Mouse (Mus musculus) midbrain, embryonic 13.5 days (tissue): ENCODE measurements at regions not wholly inside any gene's neighbourhood (a gene's known extent, or its start where the extent isn't known, plus 50 kb on each side); places are given as distances from the start of the nearest gene placed in this dataset.
A peak's percentile ranks its signal among the peaks of the same experiment; 100 is the strongest.

ENCODE experiments used
- ATAC-seq: fragments of 200-750 bp; cut with Nextera tagmentation; 2 replicates; pipeline ENCODE4 v1.8.0; 2017; ENCODE audit warnings: mild to moderate bottlenecking, moderate TSS enrichment, moderate library complexity
- H3K27ac ChIP-seq: fragments of 300-500 bp; sonication (generic); 2 replicates; pipeline ENCODE4 v1.5.1; 2015; ENCODE audit warnings: inconsistent platforms, mild to moderate bottlenecking, moderate library complexity
- H3K27me3 ChIP-seq: fragments of 300-500 bp; sonication (generic); 2 replicates; pipeline ENCODE4 v1.6.1; 2015; ENCODE audit warnings: mild to moderate bottlenecking, inconsistent platforms
- H3K36me3 ChIP-seq: fragments of 300-500 bp; sonication (generic); 2 replicates; pipeline ENCODE4 v1.6.1; 2015; ENCODE audit warnings: mild to moderate bottlenecking, inconsistent platforms
- H3K4me1 ChIP-seq: fragments of 300-500 bp; sonication (generic); replicated peaks from 2 replicates; pipeline ENCODE4 v1.6.1; 2015; ENCODE audit warnings: inconsistent platforms
- H3K4me2 ChIP-seq: fragments of 300-500 bp; sonication (generic); replicated peaks from 2 replicates; pipeline ENCODE4 v1.6.1; 2015; ENCODE audit warnings: moderate library complexity, mild to moderate bottlenecking, inconsistent platforms
- H3K4me3 ChIP-seq: fragments of 300-500 bp; sonication (generic); replicated peaks from 2 replicates; pipeline ENCODE4 v1.5.1; 2015; ENCODE audit warnings: mild to moderate bottlenecking, inconsistent platforms
- H3K9ac ChIP-seq: fragments of 300-500 bp; sonication (generic); replicated peaks from 2 replicates; pipeline ENCODE4 v1.6.1; 2015; ENCODE audit warnings: mild to moderate bottlenecking, inconsistent platforms
- H3K9me3 ChIP-seq: fragments of 300-500 bp; sonication (generic); 2 replicates; pipeline ENCODE4 v1.6.1; 2016; ENCODE audit warnings: mild to moderate bottlenecking, inconsistent platforms
- WGBS: fragments of 180-500 bp; shearing (Covaris S2); methylation state at CpG from one replicate; pipeline ENCODE4 v1.1.7; 2015; 5-methylcytosine and 5-hydroxymethylcytosine counted together

DNA sequence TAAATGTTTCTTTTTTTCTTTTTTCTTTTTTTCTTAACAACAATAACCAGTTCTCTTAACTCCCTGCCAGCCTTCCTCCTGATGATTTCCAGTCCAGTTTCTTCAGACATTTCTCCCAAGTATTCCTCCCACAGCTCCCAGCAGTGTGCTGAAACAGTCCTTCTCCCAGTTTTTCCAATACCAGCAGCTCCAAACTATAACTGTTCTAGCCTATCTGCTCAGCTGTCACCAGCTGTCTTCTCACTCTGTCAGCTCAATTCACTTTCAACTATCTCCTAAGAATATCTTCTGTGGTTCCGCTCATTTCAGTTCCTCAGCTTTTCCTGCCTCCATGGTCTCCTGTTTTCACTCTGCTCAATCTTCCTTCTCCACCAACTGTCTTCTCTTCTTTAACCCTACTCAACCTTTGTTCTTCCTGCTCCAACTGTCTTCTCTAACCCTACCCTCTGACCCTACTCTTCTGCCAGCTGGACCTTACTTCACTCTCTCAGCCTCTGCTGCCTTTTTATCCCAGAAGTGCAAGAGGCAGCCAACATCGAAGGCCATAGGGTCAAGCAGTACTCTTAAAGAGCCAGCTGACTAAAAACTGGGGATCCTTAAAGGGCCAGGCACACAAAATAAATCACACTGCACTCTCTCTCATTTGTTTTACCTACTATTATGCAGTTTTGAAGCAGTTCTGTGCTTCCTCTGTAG, 224.0 kb downstream of the Rsl24d1 start:
- Histone ChIP-seq H3K27ac (no peak overlapping the region), H3K4me1 (no peaks in the 10 kb centered on the region), H3K4me2 (no peak overlapping the region), H3K9me3 (peaks cover 10% of the 10 kb centered on the region; the same call in 1 of the 2 replicates), H3K4me3 (no peak overlapping the region), H3K27me3 (no peaks in the 10 kb centered on the region), H3K36me3 (no peaks in the 10 kb centered on the region), H3K9ac (no peak overlapping the region)
- 71% methylated on average over 2 of the region's 2 CpGs for WGBS
- ATAC-seq: no peak

DNA sequence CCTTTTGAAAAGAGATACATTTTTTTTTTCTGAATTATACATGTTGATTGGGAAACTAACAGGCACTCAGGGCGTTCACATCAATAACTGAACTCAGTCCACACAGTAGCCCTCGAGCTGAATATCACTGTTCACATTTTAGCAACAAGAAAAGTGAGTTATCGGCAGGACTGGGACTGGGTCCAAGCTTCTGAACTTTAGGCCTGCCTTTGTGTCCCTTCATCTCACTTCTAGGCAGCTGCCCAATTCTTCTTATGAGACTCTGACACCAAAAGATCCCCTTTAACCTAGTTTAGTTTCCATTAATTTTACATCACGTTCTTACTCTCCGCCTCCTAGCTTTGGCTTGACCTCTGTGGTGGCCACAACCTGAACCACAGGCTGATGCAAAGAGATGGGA, 242.7 kb downstream of the Rsl24d1 start:
- no peak overlapping the region for H3K4me3 ChIP-seq
- H3K36me3 ChIP-seq: no peaks in the 10 kb centered on the region
- WGBS: 83% methylated on average over 5 of the region's 5 CpGs
- H3K9ac ChIP-seq: no peak overlapping the region
- no peak overlapping the region for H3K27ac ChIP-seq
- no peaks in the 10 kb centered on the region for H3K27me3 ChIP-seq
- H3K4me1 ChIP-seq: no peaks in the 10 kb centered on the region
- no peaks in the 10 kb centered on the region for H3K9me3 ChIP-seq
- no peak for ATAC-seq
- H3K4me2 ChIP-seq: no peak overlapping the region

DNA sequence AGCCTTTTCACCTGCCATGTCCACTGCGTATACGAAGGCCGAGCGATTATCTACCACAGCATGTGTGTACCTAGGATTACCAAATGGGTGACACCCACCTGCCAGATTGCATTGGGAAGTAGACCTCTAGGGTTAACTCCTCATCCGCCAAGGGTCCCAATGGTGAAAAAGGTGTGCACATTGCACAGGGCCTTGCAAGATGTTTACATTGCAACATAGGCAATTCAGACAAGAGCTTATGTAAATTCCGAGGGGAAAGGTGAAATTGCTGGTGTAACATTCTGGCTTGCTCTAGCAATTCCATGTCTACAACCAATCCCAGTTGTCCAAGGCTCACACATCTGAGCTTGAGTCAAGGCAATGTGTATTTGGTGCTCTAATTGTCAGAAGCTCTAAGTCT, 245.7 kb downstream of the Rsl24d1 start:
- ATAC-seq: no peak
- Histone ChIP-seq H3K9me3 (no peaks in the 10 kb centered on the region), H3K27me3 (no peaks in the 10 kb centered on the region), H3K4me1 (no peaks in the 10 kb centered on the region), H3K4me2 (no peak overlapping the region), H3K27ac (no peak overlapping the region), H3K36me3 (no peaks in the 10 kb centered on the region), H3K9ac (no peak overlapping the region), H3K4me3 (no peak overlapping the region)
- WGBS: 95% methylated on average over 6 of the region's 6 CpGs

- WGBS: 78% methylated on average over 1 of the region's 1 CpGs
These were observed 267.5 kb downstream of the Rsl24d1 start for GRCm38 (mm10) chr9:73380768-73381167.

GRCm38 (mm10) chr9:73392036-73392435, 278.8 kb downstream of the Rsl24d1 start:
- H3K4me1 ChIP-seq: no peaks in the 10 kb centered on the region
- ATAC-seq: no peak
- H3K9me3 ChIP-seq: no peaks in the 10 kb centered on the region
- no peak overlapping the region for H3K4me2 ChIP-seq
- H3K27me3 ChIP-seq: no peaks in the 10 kb centered on the region
- WGBS: 81% methylated on average over 7 of the region's 7 CpGs
- H3K27ac ChIP-seq: no peak overlapping the region
- no peak overlapping the region for H3K9ac ChIP-seq
- no peak overlapping the region for H3K4me3 ChIP-seq
- no peaks in the 10 kb centered on the region for H3K36me3 ChIP-seq

More at GRCm38 (mm10) chr9:73380768-73381167, 267.5 kb downstream of the Rsl24d1 start:
- no peak for ATAC-seq
- H3K4me2 ChIP-seq: no peak overlapping the region
- H3K27me3 ChIP-seq: no peaks in the 10 kb centered on the region
- no peaks in the 10 kb centered on the region for H3K36me3 ChIP-seq
- H3K27ac ChIP-seq: no peak overlapping the region
- no peak overlapping the region for H3K4me3 ChIP-seq
- H3K9ac ChIP-seq: no peak overlapping the region
- H3K9me3 ChIP-seq: no peaks in the 10 kb centered on the region
- no peaks in the 10 kb centered on the region for H3K4me1 ChIP-seq

GRCm38 (mm10) chr9:73413367-73413930, 300.2 kb downstream of the Rsl24d1 start:
- 73% methylated on average over 8 of the region's 8 CpGs for WGBS
- Histone ChIP-seq H3K9ac (no peak overlapping the region), H3K4me3 (no peak overlapping the region), H3K36me3 (no peaks in the 10 kb centered on the region), H3K27ac (no peak overlapping the region), H3K4me2 (no peak overlapping the region), H3K27me3 (no peaks in the 10 kb centered on the region), H3K9me3 (no peaks in the 10 kb centered on the region), H3K4me1 (peaks cover 8% of the 10 kb centered on the region; the same call in 1 of the 2 replicates)
- ATAC-seq: peak; percentile 45; the same call in 1 of the 2 replicates

DNA sequence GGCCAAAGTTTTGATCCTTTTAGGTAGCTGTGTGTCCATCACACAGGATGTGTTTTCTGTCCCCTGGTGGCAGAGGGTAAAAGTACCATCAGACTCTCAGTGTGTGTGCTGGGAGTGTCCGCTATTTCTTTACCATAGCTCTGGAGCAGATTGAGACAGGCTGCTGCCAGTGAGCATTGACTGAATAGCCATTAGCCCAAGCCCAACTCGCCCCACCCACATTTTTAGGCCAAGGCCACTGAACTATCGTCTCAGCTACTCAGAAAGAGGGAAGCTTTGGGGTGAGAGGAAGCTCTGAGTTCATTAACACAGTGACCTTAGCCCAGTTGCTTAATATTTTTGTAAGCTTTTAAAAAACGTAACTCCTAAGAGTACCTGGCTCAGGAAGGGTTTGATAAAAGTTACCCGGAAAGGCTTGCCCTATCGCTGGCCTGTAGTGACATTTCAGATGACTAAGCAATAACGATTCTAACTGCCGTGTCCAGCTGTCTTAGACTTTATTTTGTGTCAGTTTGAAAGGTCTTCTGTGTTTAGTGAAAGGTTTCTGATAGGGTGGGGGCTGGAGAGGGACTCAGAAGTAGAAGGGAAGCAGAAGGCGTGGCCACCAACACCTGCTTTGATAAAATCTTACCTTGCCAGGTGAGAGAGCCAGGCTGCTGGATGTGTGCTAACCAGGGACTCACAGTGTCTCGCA, 303.0 kb downstream of the Rsl24d1 start:
- Histone ChIP-seq H3K4me3 (no peak overlapping the region), H3K9ac (no peak overlapping the region), H3K9me3 (no peaks in the 10 kb centered on the region), H3K4me1 (peaks cover 8% of the 10 kb centered on the region; the same call in 1 of the 2 replicates), H3K36me3 (no peaks in the 10 kb centered on the region), H3K27me3 (no peaks in the 10 kb centered on the region), H3K27ac (no peak overlapping the region), H3K4me2 (no peak overlapping the region)
- ATAC-seq: no peak
- WGBS: 89% methylated on average over 10 of the region's 10 CpGs
